Mouse (Mus musculus) liver, adult 2 months (tissue): ENCODE measurements at regions not wholly inside any gene's neighbourhood (a gene's known extent, or its start where the extent isn't known, plus 50 kb on each side); places are given as distances from the start of the nearest gene placed in this dataset.

Experiments used
- DNase-seq: peaks from one replicate; pipeline ENCODE4 v3.0.0-alpha.2; 2011; ENCODE audit warnings: low read depth, low spot score; ENCODE audit errors: extremely low read depth
- H3K27ac ChIP-seq: fragments of 200-500 bp; replicated peaks from 2 replicates; pipeline ENCODE4 v1.5.1; 2012; ENCODE audit warnings: low read depth, mild to moderate bottlenecking, control low read depth, inconsistent platforms, low read length; ENCODE audit not compliant: insufficient read depth
- H3K27me3 ChIP-seq: fragments of 200-500 bp; 2 replicates; pipeline ENCODE4 v1.6.1; 2012; ENCODE audit warnings: mild to moderate bottlenecking, moderate library complexity, low read length, inconsistent platforms; ENCODE audit not compliant: control insufficient read depth, insufficient read depth
- H3K36me3 ChIP-seq: fragments of 200-500 bp; 2 replicates; pipeline ENCODE4 v1.6.1; 2012; ENCODE audit warnings: low read length, inconsistent platforms; ENCODE audit not compliant: control insufficient read depth, insufficient read depth
- H3K4me1 ChIP-seq: fragments of 200-500 bp; 2 replicates; pipeline ENCODE4 v1.6.1; 2011; ENCODE audit warnings: low read length; ENCODE audit not compliant: control insufficient read depth, insufficient read depth
- H3K4me3 ChIP-seq: fragments of 200-500 bp; 2 replicates; pipeline ENCODE4 v1.5.1; 2011; ENCODE audit warnings: low read depth, mild to moderate bottlenecking, control low read depth, low read length, moderate library complexity; ENCODE audit not compliant: insufficient read depth
- H3K79me2 ChIP-seq: fragments of 200-500 bp; 2 replicates; pipeline ENCODE4 v1.6.1; 2012; ENCODE audit warnings: inconsistent platforms, mild to moderate bottlenecking, low read length, moderate library complexity; ENCODE audit not compliant: control insufficient read depth, insufficient read depth
- H3K9ac ChIP-seq: fragments of 200-500 bp; 2 replicates; pipeline ENCODE4 v1.6.1; 2012; ENCODE audit warnings: low read depth, mild to moderate bottlenecking, control low read depth, inconsistent platforms, low read length
- CTCF ChIP-seq: fragments of 200-500 bp; IDR thresholded peaks from 2 replicates; pipeline ENCODE4 v1.5.1; 2011; ENCODE audit warnings: low read depth, low read length, control low read depth
- POLR2A ChIP-seq: fragments of 200-500 bp; IDR thresholded peaks from 2 replicates; pipeline ENCODE4 v1.6.1; 2011; ENCODE audit warnings: low read length, control low read depth; ENCODE audit not compliant: insufficient read depth; ENCODE audit errors: extremely low read depth
- WGBS: fragments of 180-500 bp; shearing (Covaris S2); methylation state at CpG from one replicate; pipeline ENCODE4 v1.1.7; 2018; 5-methylcytosine and 5-hydroxymethylcytosine counted together

DNA sequence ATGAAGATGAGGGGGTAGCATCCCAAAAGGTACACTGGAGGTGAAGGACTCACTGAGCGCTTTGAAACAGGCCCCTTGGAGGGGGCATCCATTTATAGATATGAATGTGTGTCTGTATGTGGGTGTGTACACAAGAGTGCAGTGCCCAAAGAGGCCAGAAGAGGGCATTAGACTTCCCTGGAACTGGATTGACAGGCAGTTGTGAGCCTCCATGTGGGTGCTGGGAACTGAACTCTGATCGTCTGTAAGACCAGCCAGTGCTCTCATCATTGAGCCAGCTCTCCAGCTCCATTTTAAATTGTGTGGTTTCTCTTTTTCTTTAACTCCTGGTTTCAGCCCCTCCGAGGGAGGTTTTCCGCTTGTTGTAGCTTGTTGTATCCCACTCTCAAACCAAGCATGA lies 67.6 kb upstream of the 1700021F07Rik start:
- H3K79me2 ChIP-seq: no peaks in the 10 kb centered on the region
- H3K4me3 ChIP-seq: no peak overlapping the region
- DNase-seq: no peak
- H3K9ac ChIP-seq: no peak overlapping the region
- H3K4me1 ChIP-seq: no peaks in the 10 kb centered on the region
- no peak overlapping the region for H3K27ac ChIP-seq
- TF ChIP-seq POLR2A (no peak), CTCF (no peak)
- 99% methylated on average over 4 of the region's 4 CpGs for WGBS
- H3K27me3 ChIP-seq: no peaks in the 10 kb centered on the region
- H3K36me3 ChIP-seq: no peaks in the 10 kb centered on the region

DNA sequence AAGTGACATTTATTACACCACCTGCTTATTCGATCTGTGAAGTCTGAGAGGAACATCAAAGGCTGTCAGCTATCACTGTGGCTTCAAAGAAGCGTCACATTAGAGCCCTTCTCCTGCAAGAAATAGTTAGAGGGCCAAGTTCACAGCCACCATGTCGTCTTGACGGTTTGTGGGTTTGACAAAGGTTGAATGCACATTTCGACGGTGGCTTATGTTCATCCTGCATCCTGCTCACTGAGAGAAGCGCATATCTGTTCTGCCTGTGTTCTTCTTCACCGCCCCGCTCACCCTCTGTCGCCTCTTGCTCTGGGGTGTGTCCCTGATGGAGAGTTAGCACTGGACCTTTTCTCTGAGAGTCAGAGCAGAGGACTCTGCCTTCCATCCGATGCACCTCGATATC lies 67.2 kb upstream of the 1700021F07Rik start:
- WGBS: 91% methylated on average over 12 of the region's 12 CpGs
- Histone ChIP-seq H3K27ac (no peak overlapping the region), H3K36me3 (no peaks in the 10 kb centered on the region), H3K4me1 (no peaks in the 10 kb centered on the region), H3K9ac (no peak overlapping the region), H3K4me3 (no peak overlapping the region), H3K27me3 (no peaks in the 10 kb centered on the region), H3K79me2 (no peaks in the 10 kb centered on the region)
- TF ChIP-seq CTCF (no peak), POLR2A (no peak)
- no peak for DNase-seq

DNA sequence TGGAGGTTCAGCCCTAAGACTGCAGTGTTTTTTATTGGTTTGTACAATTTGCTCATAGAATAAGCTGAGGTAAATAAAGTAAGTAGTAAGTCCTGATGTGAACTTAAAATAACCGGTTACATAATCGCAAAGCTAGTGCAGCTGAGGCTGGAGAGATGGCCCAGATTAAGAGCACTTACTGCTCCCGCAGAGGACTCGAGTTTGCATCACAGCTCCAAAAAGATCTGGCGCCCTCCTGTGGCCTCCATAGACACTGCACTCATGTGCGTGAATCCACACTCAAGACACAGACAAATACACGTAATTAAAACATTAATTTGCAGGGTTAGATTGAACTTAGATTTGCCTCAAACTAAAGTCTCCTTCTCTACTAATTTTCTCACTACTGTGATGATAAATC lies 66.3 kb upstream of the 1700021F07Rik start:
- no peak overlapping the region for H3K4me3 ChIP-seq
- TF ChIP-seq POLR2A (no peak), CTCF (peak; percentile 11; the same call in 1 of the 2 replicates)
- 85% methylated on average over 7 of the region's 7 CpGs for WGBS
- H3K27me3 ChIP-seq: no peaks in the 10 kb centered on the region
- no peak for DNase-seq
- H3K27ac ChIP-seq: no peak overlapping the region
- no peaks in the 10 kb centered on the region for H3K4me1 ChIP-seq
- H3K79me2 ChIP-seq: no peaks in the 10 kb centered on the region
- no peak overlapping the region for H3K9ac ChIP-seq
- H3K36me3 ChIP-seq: no peaks in the 10 kb centered on the region

DNA sequence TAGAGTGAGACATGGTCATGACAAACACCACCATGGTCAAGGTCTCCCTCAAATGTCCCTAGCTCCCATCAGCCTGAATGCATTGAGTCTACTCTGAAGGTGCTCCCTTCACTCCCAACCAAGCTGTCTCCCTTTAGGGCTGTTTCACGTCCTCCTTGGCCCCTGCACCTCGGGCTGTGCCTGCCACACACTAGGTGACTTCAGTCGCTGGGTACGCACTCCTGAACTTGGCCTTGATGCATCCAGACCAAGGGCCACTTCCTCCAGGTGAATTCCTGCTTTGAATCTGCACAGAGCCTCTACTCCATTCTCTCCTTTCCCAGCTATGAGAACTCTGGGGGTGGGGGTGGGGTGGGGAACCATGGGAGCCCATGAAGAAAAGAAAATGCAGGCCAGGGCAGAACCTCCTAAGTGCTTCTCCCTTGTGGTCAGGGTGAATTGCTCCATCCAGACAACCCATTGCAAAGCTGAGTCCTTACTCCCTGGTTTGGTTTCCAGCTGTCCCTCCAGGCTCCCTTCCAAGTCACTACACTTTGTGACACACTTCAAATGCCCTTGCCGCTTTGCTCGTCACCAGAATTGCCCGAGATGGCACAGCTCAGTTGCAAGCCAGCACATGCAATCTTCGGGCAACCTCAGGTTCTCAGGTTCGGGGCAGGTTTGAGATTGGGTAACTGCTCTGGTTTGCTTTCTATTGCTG lies 65.3 kb upstream of the 1700021F07Rik start:
- Histone ChIP-seq H3K4me3 (no peak overlapping the region), H3K27me3 (no peaks in the 10 kb centered on the region), H3K9ac (no peak overlapping the region), H3K27ac (no peak overlapping the region), H3K79me2 (no peaks in the 10 kb centered on the region), H3K4me1 (no peaks in the 10 kb centered on the region), H3K36me3 (no peaks in the 10 kb centered on the region)
- WGBS: 86% methylated on average over 9 of the region's 9 CpGs
- no peak for DNase-seq
- no peak for TF ChIP-seq CTCF
- no peak for TF ChIP-seq POLR2A

DNA sequence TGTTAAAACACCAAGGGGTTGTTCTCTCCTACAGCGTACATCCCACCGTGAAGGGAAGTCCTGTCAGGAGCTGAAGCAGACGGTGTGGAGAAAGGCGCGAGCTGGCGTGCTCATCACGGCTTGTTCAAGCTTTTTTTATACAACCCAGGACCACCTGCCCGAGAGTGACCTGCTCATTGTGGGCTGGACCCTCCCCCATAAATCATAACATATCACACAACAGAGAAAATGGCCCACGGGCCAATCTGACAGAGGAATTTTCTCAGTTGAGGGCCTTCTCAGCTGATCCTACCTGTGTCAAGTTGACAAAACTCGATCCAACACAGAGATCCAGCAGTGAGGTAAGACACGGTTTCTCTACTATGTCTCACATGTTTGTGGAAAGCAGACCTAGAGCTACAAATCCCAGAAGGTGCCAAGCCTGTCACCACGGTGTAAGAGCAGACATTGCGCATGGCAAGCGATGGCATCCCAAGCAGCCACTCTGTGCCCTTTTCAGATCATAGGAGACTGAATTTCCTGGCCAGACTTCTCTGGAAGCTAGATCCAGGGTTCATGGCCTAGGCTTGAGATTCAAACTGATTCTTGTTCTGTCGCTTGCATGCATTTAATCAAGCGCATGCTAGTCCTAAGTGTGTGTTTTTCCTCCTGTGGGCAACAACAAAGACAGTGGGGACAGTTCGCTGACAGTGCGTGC lies 64.6 kb upstream of the 1700021F07Rik start:
- WGBS: 90% methylated on average over 18 of the region's 18 CpGs
- H3K27ac ChIP-seq: no peak overlapping the region

DNA sequence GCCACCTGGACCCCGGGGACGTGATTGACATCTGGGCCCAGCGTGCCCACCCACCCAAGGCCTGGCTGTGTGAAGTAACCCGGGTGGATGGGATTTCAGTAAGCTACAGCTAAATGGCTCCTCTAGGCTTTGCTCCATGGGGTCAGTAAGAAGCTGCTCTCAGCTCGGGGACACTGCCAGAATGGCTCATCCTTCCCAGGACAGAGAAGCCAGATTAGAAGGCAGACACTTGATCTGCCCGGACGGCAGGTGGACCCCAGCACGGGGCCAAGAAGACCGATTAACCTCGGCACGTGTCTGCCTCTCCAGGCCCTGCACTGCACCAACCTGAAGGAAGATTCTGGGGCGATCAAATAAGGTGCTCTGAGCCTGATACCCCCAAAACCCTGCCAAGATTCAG lies 63.5 kb upstream of the 1700021F07Rik start:
- no peak overlapping the region for H3K27ac ChIP-seq
- no peak overlapping the region for H3K4me3 ChIP-seq
- WGBS: 83% methylated on average over 12 of the region's 12 CpGs
- H3K4me1 ChIP-seq: no peaks in the 10 kb centered on the region
- no peak overlapping the region for H3K9ac ChIP-seq
- H3K36me3 ChIP-seq: no peaks in the 10 kb centered on the region
- no peak for DNase-seq
- H3K27me3 ChIP-seq: no peaks in the 10 kb centered on the region
- TF ChIP-seq CTCF (no peak), POLR2A (no peak)
- no peaks in the 10 kb centered on the region for H3K79me2 ChIP-seq

More for the DNA sequence above, 64.6 kb upstream of the 1700021F07Rik start:
- no peak for DNase-seq
- no peak overlapping the region for H3K4me3 ChIP-seq
- TF ChIP-seq POLR2A: no peak
- TF ChIP-seq CTCF: no peak
- H3K9ac ChIP-seq: no peak overlapping the region
- no peaks in the 10 kb centered on the region for H3K27me3 ChIP-seq
- H3K4me1 ChIP-seq: no peaks in the 10 kb centered on the region
- no peaks in the 10 kb centered on the region for H3K36me3 ChIP-seq
- H3K79me2 ChIP-seq: no peaks in the 10 kb centered on the region
